Mouse (Mus musculus): ENCODE measurements around the gene Arhgef28. TPM values are rescaled to one million over a fixed set of nuclear protein-coding genes. Genes with fewer than 3 reads are reported as not detected.
"Not testable (repeated sequence)": the region's sequence is repeated elsewhere in the genome, so short reads cannot be mapped to it uniquely, and the experiment has no call there.

Arhgef28 gene
- total RNA-seq, 2 experiments from 2014 or later = 0.88 to 4.4 TPM

GRCm38 (mm10) chr13:98024680-98025079, 181.6 kb downstream of the Arhgef28 start:
- ATAC-seq (replicated peaks; ENCODE audit: poor library complexity, severe bottlenecking) = no peak

- ATAC-seq (replicated peaks; ENCODE audit: poor library complexity, severe bottlenecking) = no peak
Observed at GRCm38 (mm10) chr13:98021906-98022305, 184.3 kb downstream of the Arhgef28 start.

GRCm38 (mm10) chr13:98018837-98019236, 187.4 kb downstream of the Arhgef28 start:
- not testable (repeated sequence) for ATAC-seq (replicated peaks; ENCODE audit: poor library complexity, severe bottlenecking)

GRCm38 (mm10) chr13:98016923-98017588, 189.2 kb downstream of the Arhgef28 start:
- peak; percentile 49; the same call in 1 of the 2 replicates for ATAC-seq (replicated peaks; ENCODE audit: poor library complexity, severe bottlenecking)

GRCm38 (mm10) chr13:98015981-98016922, 190.0 kb downstream of the Arhgef28 start:
- no peak for ATAC-seq (replicated peaks; ENCODE audit: poor library complexity, severe bottlenecking)

GRCm38 (mm10) chr13:98014892-98015291, 191.3 kb downstream of the Arhgef28 start:
- ATAC-seq (replicated peaks; ENCODE audit: poor library complexity, severe bottlenecking) = no peak

GRCm38 (mm10) chr13:98013715-98014114, 192.5 kb downstream of the Arhgef28 start:
- ATAC-seq (replicated peaks; ENCODE audit: poor library complexity, severe bottlenecking) = no peak

GRCm38 (mm10) chr13:98011931-98012341, 194.3 kb downstream of the Arhgef28 start:
- peak; percentile 41 for ATAC-seq (replicated peaks; ENCODE audit: poor library complexity, severe bottlenecking)

- ATAC-seq (replicated peaks; ENCODE audit: poor library complexity, severe bottlenecking) = peak; percentile 52
Observed at GRCm38 (mm10) chr13:98009070-98009469, 197.2 kb downstream of the Arhgef28 start.

GRCm38 (mm10) chr13:98008588-98008987, 197.7 kb downstream of the Arhgef28 start:
- ATAC-seq (replicated peaks; ENCODE audit: poor library complexity, severe bottlenecking) = peak; percentile 88

- no peak for ATAC-seq (replicated peaks; ENCODE audit: poor library complexity, severe bottlenecking)
Observed at GRCm38 (mm10) chr13:98005611-98006218, 200.5 kb downstream of the Arhgef28 start.

- no peak for ATAC-seq (replicated peaks; ENCODE audit: poor library complexity, severe bottlenecking)
Observed at GRCm38 (mm10) chr13:98004647-98005414, 201.4 kb downstream of the Arhgef28 start.

- ATAC-seq (replicated peaks; ENCODE audit: poor library complexity, severe bottlenecking) = no peak
Observed at GRCm38 (mm10) chr13:98003690-98004089, 202.5 kb downstream of the Arhgef28 start.

GRCm38 (mm10) chr13:98002598-98002997, 203.6 kb downstream of the Arhgef28 start:
- no peak for ATAC-seq (replicated peaks; ENCODE audit: poor library complexity, severe bottlenecking)

- peak; percentile 93 for ATAC-seq (replicated peaks; ENCODE audit: poor library complexity, severe bottlenecking)
Observed at GRCm38 (mm10) chr13:98002121-98002520, 204.1 kb downstream of the Arhgef28 start.

- ATAC-seq (replicated peaks; ENCODE audit: poor library complexity, severe bottlenecking) = no peak
Observed at GRCm38 (mm10) chr13:98001719-98002118, 204.5 kb downstream of the Arhgef28 start.

GRCm38 (mm10) chr13:98000841-98001240, 205.4 kb downstream of the Arhgef28 start:
- no peak for ATAC-seq (replicated peaks; ENCODE audit: poor library complexity, severe bottlenecking)

- no peak for ATAC-seq (replicated peaks; ENCODE audit: poor library complexity, severe bottlenecking)
Observed at GRCm38 (mm10) chr13:97999130-97999529, 207.1 kb downstream of the Arhgef28 start.

GRCm38 (mm10) chr13:97998570-97998969, 207.7 kb downstream of the Arhgef28 start:
- no peak for ATAC-seq (replicated peaks; ENCODE audit: poor library complexity, severe bottlenecking)

GRCm38 (mm10) chr13:97990939-97991338, 215.3 kb downstream of the Arhgef28 start:
- ATAC-seq (replicated peaks; ENCODE audit: poor library complexity, severe bottlenecking) = no peak
